Mouse (Mus musculus) limb, embryonic 11.5 days (tissue): ENCODE measurements at regions not wholly inside any gene's neighbourhood (a gene's known extent, or its start where the extent isn't known, plus 50 kb on each side); places are given as distances from the start of the nearest gene placed in this dataset.

ENCODE experiments used
- ATAC-seq: fragments of 200-750 bp; cut with Nextera tagmentation; 2 replicates; pipeline ENCODE4 v1.8.0; 2017; ENCODE audit warnings: low read depth; ENCODE audit not compliant: insufficient number of reproducible peaks, low FRiP score, low TSS enrichment
- DNase-seq: peaks from one replicate; pipeline ENCODE4 v3.0.0-alpha.2; 2015; ENCODE audit warnings: low spot score
- H3K27ac ChIP-seq: fragments of 300-500 bp; sonication (generic); replicated peaks from 2 replicates; pipeline ENCODE4 v1.5.1; 2014; ENCODE audit warnings: low read depth, mild to moderate bottlenecking, low read length
- H3K27me3 ChIP-seq: fragments of 300-500 bp; sonication (generic); 2 replicates; pipeline ENCODE4 v1.6.1; 2014; ENCODE audit warnings: mild to moderate bottlenecking, low read length, mixed read lengths; ENCODE audit not compliant: control insufficient read depth, insufficient read depth
- H3K36me3 ChIP-seq: fragments of 300-500 bp; sonication (generic); 2 replicates; pipeline ENCODE4 v1.6.1; 2014; ENCODE audit warnings: mild to moderate bottlenecking, low read length, moderate library complexity, mixed read lengths; ENCODE audit not compliant: control insufficient read depth, insufficient read depth
- H3K4me1 ChIP-seq: fragments of 300-500 bp; sonication (generic); 2 replicates; pipeline ENCODE4 v1.6.1; 2014; ENCODE audit warnings: low read length, mixed read lengths; ENCODE audit not compliant: control insufficient read depth, insufficient read depth
- H3K4me2 ChIP-seq: fragments of 300-500 bp; sonication (generic); 2 replicates; pipeline ENCODE4 v1.6.1; 2014; ENCODE audit warnings: low read depth, mild to moderate bottlenecking, moderate library complexity; ENCODE audit not compliant: severe bottlenecking
- H3K4me3 ChIP-seq: fragments of 300-500 bp; sonication (generic); 2 replicates; pipeline ENCODE4 v1.5.1; 2014; ENCODE audit warnings: low read depth, low read length
- H3K9ac ChIP-seq: fragments of 300-500 bp; sonication (generic); 2 replicates; pipeline ENCODE4 v1.6.1; 2014; ENCODE audit warnings: mild to moderate bottlenecking, low read length
- H3K9me3 ChIP-seq: fragments of 300-500 bp; sonication (generic); 2 replicates; pipeline ENCODE4 v1.6.1; 2016; ENCODE audit warnings: low read length; ENCODE audit not compliant: control insufficient read depth
- WGBS: fragments of 180-500 bp; shearing (Covaris S2); extraction: QIAGEN DNeasy Blood & Tissue Kit; methylation state at CpG from one replicate; pipeline ENCODE4 v1.1.7; 2014; 5-methylcytosine and 5-hydroxymethylcytosine counted together

GRCm38 (mm10) chr10:83910649-83911370, 188.1 kb downstream of the 1500009L16Rik start:
- Histone ChIP-seq H3K9me3 (no peaks in the 10 kb centered on the region), H3K9ac (no peak overlapping the region), H3K4me2 (no peak overlapping the region), H3K27ac (no peak overlapping the region), H3K36me3 (no peaks in the 10 kb centered on the region), H3K27me3 (no peaks in the 10 kb centered on the region), H3K4me1 (peaks cover 10% of the 10 kb centered on the region), H3K4me3 (no peak overlapping the region)
- DNase-seq (no peak), ATAC-seq (no peak)
- 88% methylated on average over 10 of the region's 10 CpGs for WGBS

- H3K27me3 ChIP-seq = no peaks in the 10 kb centered on the region
- DNase-seq = no peak
- no peak overlapping the region; the same call in 1 of the 2 replicates for H3K4me2 ChIP-seq
- H3K27ac ChIP-seq = no peak overlapping the region
- 6% methylated on average over 12 of the region's 12 CpGs for WGBS
- H3K9me3 ChIP-seq = no peaks in the 10 kb centered on the region
- ATAC-seq = 0 out of 2 replicates have a peak, but pooled peaks have one; percentile 26
- H3K36me3 ChIP-seq = no peaks in the 10 kb centered on the region
- H3K4me1 ChIP-seq = peaks cover 10% of the 10 kb centered on the region
- H3K9ac ChIP-seq = no peak overlapping the region
- H3K4me3 ChIP-seq = no peak overlapping the region
These were observed 191.9 kb downstream of the 1500009L16Rik start for GRCm38 (mm10) chr10:83914401-83915132.

- H3K36me3 ChIP-seq = no peaks in the 10 kb centered on the region
- H3K9me3 ChIP-seq = no peaks in the 10 kb centered on the region
- 21% methylated on average over 9 of the region's 9 CpGs for WGBS
- no peak overlapping the region; the same call in 1 of the 2 replicates for H3K27ac ChIP-seq
- DNase-seq (peak; percentile 43), ATAC-seq (no peak; the same call in 1 of the 2 replicates)
- no peak overlapping the region for H3K9ac ChIP-seq
- no peaks in the 10 kb centered on the region for H3K27me3 ChIP-seq
- no peak overlapping the region for H3K4me3 ChIP-seq
- H3K4me2 ChIP-seq = no peak overlapping the region; the same call in 1 of the 2 replicates
- H3K4me1 ChIP-seq = peaks cover 10% of the 10 kb centered on the region
These were observed 192.6 kb downstream of the 1500009L16Rik start for GRCm38 (mm10) chr10:83915133-83915730.

- Histone ChIP-seq H3K9ac (no peak overlapping the region), H3K27ac (no peak overlapping the region), H3K4me3 (no peak overlapping the region), H3K9me3 (no peaks in the 10 kb centered on the region), H3K4me1 (0 out of 2 replicates have a peak, but pooled peaks cover 2% of the 10 kb centered on the region), H3K36me3 (no peaks in the 10 kb centered on the region), H3K27me3 (no peaks in the 10 kb centered on the region), H3K4me2 (no peak overlapping the region)
- DNase-seq (no peak), ATAC-seq (no peak)
- 68% methylated on average over 4 of the region's 4 CpGs for WGBS
These were observed 204.3 kb downstream of the 1500009L16Rik start for GRCm38 (mm10) chr10:83926990-83927389.

- no peaks in the 10 kb centered on the region for H3K36me3 ChIP-seq
- no peaks in the 10 kb centered on the region for H3K9me3 ChIP-seq
- H3K9ac ChIP-seq = no peak overlapping the region
- H3K4me3 ChIP-seq = no peak overlapping the region
- WGBS = 93% methylated on average over 2 of the region's 2 CpGs
- 0 out of 2 replicates have a peak, but pooled peaks cover 2% of the 10 kb centered on the region for H3K4me1 ChIP-seq
- DNase-seq (no peak), ATAC-seq (no peak)
- no peaks in the 10 kb centered on the region for H3K27me3 ChIP-seq
- H3K27ac ChIP-seq = no peak overlapping the region
- H3K4me2 ChIP-seq = no peak overlapping the region
These were observed 204.9 kb downstream of the 1500009L16Rik start for GRCm38 (mm10) chr10:83927554-83927953.

GRCm38 (mm10) chr10:83931758-83932157, 209.1 kb downstream of the 1500009L16Rik start:
- no peak for DNase-seq
- H3K4me2 ChIP-seq = no peak overlapping the region

GRCm38 (mm10) chr10:83933201-83933600, 210.5 kb downstream of the 1500009L16Rik start:
- DNase-seq = no peak
- H3K9ac ChIP-seq = no peak overlapping the region
- H3K27me3 ChIP-seq = no peaks in the 10 kb centered on the region
- no peaks in the 10 kb centered on the region for H3K9me3 ChIP-seq
- no peak for ATAC-seq
- H3K27ac ChIP-seq = no peak overlapping the region
- no peak overlapping the region for H3K4me3 ChIP-seq
- WGBS = 78% methylated on average over 7 of the region's 7 CpGs
- H3K4me1 ChIP-seq = no peaks in the 10 kb centered on the region
- H3K4me2 ChIP-seq = no peak overlapping the region
- H3K36me3 ChIP-seq = no peaks in the 10 kb centered on the region

More at GRCm38 (mm10) chr10:83931758-83932157, 209.1 kb downstream of the 1500009L16Rik start:
- Histone ChIP-seq H3K36me3 (no peaks in the 10 kb centered on the region), H3K4me3 (no peak overlapping the region), H3K4me1 (0 out of 2 replicates have a peak, but pooled peaks cover 2% of the 10 kb centered on the region), H3K9ac (no peak overlapping the region), H3K9me3 (no peaks in the 10 kb centered on the region), H3K27me3 (no peaks in the 10 kb centered on the region), H3K27ac (no peak overlapping the region)
- 80% methylated on average over 3 of the region's 3 CpGs for WGBS
- ATAC-seq = no peak

- no peak for DNase-seq
- no peak for ATAC-seq
- no peaks in the 10 kb centered on the region for H3K36me3 ChIP-seq
- no peaks in the 10 kb centered on the region for H3K27me3 ChIP-seq
- no peaks in the 10 kb centered on the region for H3K4me1 ChIP-seq
- H3K9ac ChIP-seq = no peak overlapping the region
- H3K27ac ChIP-seq = no peak overlapping the region
- H3K4me3 ChIP-seq = no peak overlapping the region
- H3K9me3 ChIP-seq = no peaks in the 10 kb centered on the region
- WGBS = 75% methylated on average over 3 of the region's 3 CpGs
- H3K4me2 ChIP-seq = no peak overlapping the region
These were observed 211.8 kb downstream of the 1500009L16Rik start for GRCm38 (mm10) chr10:83934498-83934897.
